Comparison of ENCODE assay signal across 9 mouse cellular contexts in genomic region chr19:43584788-43585187, GRCm38 (mm10). TPM values are rescaled to one million over a fixed set of nuclear protein-coding genes. Genes with fewer than 3 reads are reported as not detected.
DNase-seq lines count a peak whose midpoint lies in the region; ATAC-seq lines count a peak whose summit lies in the region.
"Had no signal": no experiment of that assay in that cellular context is flagged by ENCODE, and none has a peak within 500 bp of the region (broad histone marks: within the 10 kb centered on the region; RNA-seq: fewer than 3 reads in every experiment).

No protein-coding gene starts in this region.

- peak; percentile 94 for DNase-seq in midbrain, embryonic 11.5 days (ENCODE audit: low spot score, missing footprints)
- peak; percentile 48 for DNase-seq in limb, embryonic 11.5 days (ENCODE audit: low spot score)
- no peak for DNase-seq in layer of hippocampus, postnatal 36 days
- DNase-seq in cerebellum, postnatal 10 days = no peak
- DNase-seq in natural killer cell, adult 2 months (ENCODE audit: low spot score in 2 of 2) = no peak

- WGBS in midbrain, embryonic 11.5 days = 7% methylated on average over 13 of the region's 13 CpGs
- 4% methylated on average over 13 of the region's 13 CpGs for WGBS in midbrain, embryonic 16.5 days
- 3% methylated on average over 13 of the region's 13 CpGs for WGBS in heart, embryonic 14.5 days
- 2% methylated on average over 13 of the region's 13 CpGs for WGBS in limb, embryonic 11.5 days
- WGBS in midbrain, embryonic 15.5 days = 3% methylated on average over 13 of the region's 13 CpGs

- ATAC-seq in midbrain, embryonic 11.5 days (ENCODE audit: low FRiP score) = no peak
- ATAC-seq in midbrain, embryonic 16.5 days = no peak
- no peak for ATAC-seq in heart, embryonic 14.5 days (ENCODE audit: insufficient number of reproducible peaks, insufficient read depth, low FRiP score, low read depth)
- no peak for ATAC-seq in limb, embryonic 11.5 days (ENCODE audit: insufficient number of reproducible peaks, low FRiP score, low TSS enrichment, low read depth)
- ATAC-seq in midbrain, embryonic 15.5 days (replicated peaks) = no peak

- peaks cover 53% of the 10 kb centered on the region for H3K27me3 ChIP-seq in midbrain, embryonic 11.5 days (ENCODE audit: control insufficient read depth, insufficient read depth, low read length)
- peaks cover 57% of the 10 kb centered on the region for H3K27me3 ChIP-seq in midbrain, embryonic 16.5 days (ENCODE audit: control insufficient read depth, insufficient read depth, low read depth, low read length)
- H3K27me3 ChIP-seq in heart, embryonic 14.5 days (ENCODE audit: control insufficient read depth, insufficient read depth, low read length) = peaks cover 75% of the 10 kb centered on the region
- H3K27me3 ChIP-seq in limb, embryonic 11.5 days (ENCODE audit: control insufficient read depth, insufficient read depth, low read length) = peaks cover 38% of the 10 kb centered on the region
- peaks cover 74% of the 10 kb centered on the region for H3K27me3 ChIP-seq in midbrain, embryonic 15.5 days (replicated peaks)

- 0 out of 2 replicates have a peak, but pooled peaks cover 3% of the 10 kb centered on the region for H3K4me1 ChIP-seq in midbrain, embryonic 11.5 days (ENCODE audit: control insufficient read depth, insufficient read depth, low read length)
- H3K4me1 ChIP-seq in midbrain, embryonic 16.5 days (ENCODE audit: control insufficient read depth, insufficient read depth, low read length) = no peaks in the 10 kb centered on the region
- H3K4me1 ChIP-seq in heart, embryonic 14.5 days (ENCODE audit: control insufficient read depth in 2 of 2, insufficient read depth in 2 of 2, low read length in 2 of 2) = peaks cover 4 to 5% of the 10 kb centered on the region in 2 experiments; a peak in 2 of 4 replicates
- H3K4me1 ChIP-seq in limb, embryonic 11.5 days (ENCODE audit: control insufficient read depth, insufficient read depth, low read length) = no peaks in the 10 kb centered on the region
- H3K4me1 ChIP-seq in midbrain, embryonic 15.5 days = peaks cover 5% of the 10 kb centered on the region

- H3K4me3 ChIP-seq in midbrain, embryonic 11.5 days (ENCODE audit: low read depth, low read length) = no peak overlapping the region
- no peak overlapping the region for H3K4me3 ChIP-seq in midbrain, embryonic 16.5 days (ENCODE audit: low read depth, low read length)
- H3K4me3 ChIP-seq in heart, embryonic 14.5 days (ENCODE audit: control insufficient read depth in 1 of 2, insufficient read depth in 1 of 2, low read depth in 1 of 2, low read length in 2 of 2) = peak overlapping the region in 1 of 2 experiments; percentile 23; a peak in 2 of 4 replicates
- no peak overlapping the region for H3K4me3 ChIP-seq in limb, embryonic 11.5 days (ENCODE audit: low read depth, low read length)
- H3K4me3 ChIP-seq in midbrain, embryonic 15.5 days = no peak overlapping the region

- no peak overlapping the region for H3K9ac ChIP-seq in midbrain, embryonic 11.5 days (ENCODE audit: low read length)
- H3K9ac ChIP-seq in midbrain, embryonic 16.5 days (ENCODE audit: low read depth, low read length) = no peak overlapping the region
- no peak overlapping the region for H3K9ac ChIP-seq in heart, embryonic 14.5 days (ENCODE audit: low read length)
- no peak overlapping the region for H3K9ac ChIP-seq in limb, embryonic 11.5 days (ENCODE audit: low read length)
- H3K9ac ChIP-seq in midbrain, embryonic 15.5 days = no peak overlapping the region

- no peaks in the 10 kb centered on the region for H3K9me3 ChIP-seq in midbrain, embryonic 11.5 days (ENCODE audit: control insufficient read depth, low read length)
- H3K9me3 ChIP-seq in midbrain, embryonic 16.5 days (replicated peaks; ENCODE audit: control insufficient read depth, low read length, poor library complexity, severe bottlenecking) = no peaks in the 10 kb centered on the region; the same call in 1 of the 2 replicates
- no peaks in the 10 kb centered on the region for H3K9me3 ChIP-seq in heart, embryonic 14.5 days (ENCODE audit: control insufficient read depth, low read length)
- H3K9me3 ChIP-seq in limb, embryonic 11.5 days (ENCODE audit: control insufficient read depth, low read length) = no peaks in the 10 kb centered on the region
- H3K9me3 ChIP-seq in midbrain, embryonic 15.5 days = no peaks in the 10 kb centered on the region

- H3K4me2 ChIP-seq in midbrain, embryonic 11.5 days = peak overlapping the region; percentile 11; the same call in 1 of the 2 replicates
- H3K4me2 ChIP-seq in midbrain, embryonic 16.5 days (ENCODE audit: low read length) = no peak overlapping the region
- H3K4me2 ChIP-seq in heart, embryonic 14.5 days (ENCODE audit: low read length) = peak overlapping the region; percentile 54
- H3K4me2 ChIP-seq in limb, embryonic 11.5 days (ENCODE audit: low read depth, severe bottlenecking) = peak overlapping the region; percentile 31; the same call in 1 of the 2 replicates
- H3K4me2 ChIP-seq in midbrain, embryonic 15.5 days = peak overlapping the region; percentile 19; the same call in 1 of the 2 replicates

- no peaks in the 10 kb centered on the region for H3K36me3 ChIP-seq in midbrain, embryonic 11.5 days (ENCODE audit: control insufficient read depth, insufficient read depth, low read length)
- no peaks in the 10 kb centered on the region for H3K36me3 ChIP-seq in midbrain, embryonic 16.5 days (ENCODE audit: control insufficient read depth, insufficient read depth, low read length)
- H3K36me3 ChIP-seq in heart, embryonic 14.5 days (ENCODE audit: control insufficient read depth, insufficient read depth, low read length) = no peaks in the 10 kb centered on the region
- H3K36me3 ChIP-seq in limb, embryonic 11.5 days (ENCODE audit: control insufficient read depth, insufficient read depth, low read length) = no peaks in the 10 kb centered on the region
- H3K36me3 ChIP-seq in midbrain, embryonic 15.5 days (replicated peaks) = no peaks in the 10 kb centered on the region

- no peak overlapping the region for H3K27ac ChIP-seq in midbrain, embryonic 11.5 days (ENCODE audit: low read depth, low read length)
- H3K27ac ChIP-seq in midbrain, embryonic 16.5 days (ENCODE audit: low read length) = no peak overlapping the region
- H3K27ac ChIP-seq in heart, embryonic 14.5 days (replicated peaks in 1 of 2; ENCODE audit: control insufficient read depth in 1 of 2, insufficient read depth in 1 of 2, low read depth in 2 of 2, low read length in 2 of 2) = no peak overlapping the region
- no peak overlapping the region for H3K27ac ChIP-seq in limb, embryonic 11.5 days (replicated peaks; ENCODE audit: low read depth, low read length)
- H3K27ac ChIP-seq in midbrain, embryonic 15.5 days = no peak overlapping the region

RNA-seq across cellular contexts. Expression of gene Nkx2-3, which starts 27.3 kb away (rescaled TPM):
- 0.60 and 0.77 TPM in 2 replicates for polyA plus RNA-seq in midbrain, embryonic 11.5 days (2014; fragmentation: Nextera tagmentation; extraction: Ambion mirVana)
- 0.51 and 0.55 TPM in 2 replicates for polyA plus RNA-seq in midbrain, embryonic 16.5 days (2015; fragmentation: Nextera tagmentation; extraction: Ambion mirVana)
- not detected in 2 replicates for polyA plus RNA-seq in heart, embryonic 14.5 days (2014; fragmentation: Nextera tagmentation; extraction: Ambion mirVana)
- not detected in 2 replicates for polyA plus RNA-seq in limb, embryonic 11.5 days (2014; fragmentation: Nextera tagmentation; extraction: Ambion mirVana)
- polyA plus RNA-seq in midbrain, embryonic 15.5 days (2015; fragmentation: Nextera tagmentation; extraction: Ambion mirVana) = 0.40 and 0.98 TPM in 2 replicates
- not detected for total RNA-seq in layer of hippocampus, postnatal 36 days (2021)
- total RNA-seq: neutrophil, adult 5-6 weeks had no signal

Comparison
In these comparisons a context has a peak if more than half of its experiments do, and no peak if none do; other contexts are left out.
1. DNase-seq: peak in midbrain, embryonic 11.5 days (single experiment) and limb, embryonic 11.5 days (single experiment); none in layer of hippocampus, postnatal 36 days (0 of 2), cerebellum, postnatal 10 days (0 of 2) and natural killer cell, adult 2 months (0 of 2).